Mouse (Mus musculus) embryonic facial prominence, embryonic 14.5 days (tissue): ENCODE data around the gene Slc4a4. TPM values are rescaled to one million over a fixed set of nuclear protein-coding genes. Genes with fewer than 3 reads are reported as not detected.

Source experiments
- ATAC-seq: fragments of 200-750 bp; cut with Nextera tagmentation; 2 replicates; pipeline ENCODE4 v1.8.0; 2017; ENCODE audit warnings: low read depth, moderate number of reproducible peaks, moderate TSS enrichment
- DNase-seq: peaks from one replicate; pipeline ENCODE4 v3.0.0-alpha.2; 2015; ENCODE audit warnings: low spot score
- H3K27ac ChIP-seq: fragments of 300-500 bp; sonication (generic); replicated peaks from 2 replicates; pipeline ENCODE4 v1.5.1; 2014; ENCODE audit warnings: low read depth, mild to moderate bottlenecking, low read length, moderate library complexity
- H3K27me3 ChIP-seq: fragments of 300-500 bp; sonication (generic); replicated peaks from 2 replicates; pipeline ENCODE4 v1.6.1; 2014; ENCODE audit warnings: low read length; ENCODE audit not compliant: control insufficient read depth, insufficient read depth
- H3K36me3 ChIP-seq: fragments of 300-500 bp; sonication (generic); 2 replicates; pipeline ENCODE4 v1.6.1; 2014; ENCODE audit warnings: low read length, mixed read lengths; ENCODE audit not compliant: control insufficient read depth, insufficient read depth
- H3K4me1 ChIP-seq: fragments of 300-500 bp; sonication (generic); 2 replicates; pipeline ENCODE4 v1.6.1; 2014; ENCODE audit warnings: antibody characterized with exemption, low read length; ENCODE audit not compliant: control insufficient read depth, insufficient read depth
- H3K4me2 ChIP-seq: fragments of 300-500 bp; sonication (generic); 2 replicates; pipeline ENCODE4 v1.6.1; 2014; ENCODE audit warnings: low read depth, mild to moderate bottlenecking, low read length, moderate library complexity, mixed read lengths
- H3K4me3 ChIP-seq: fragments of 300-500 bp; sonication (generic); 2 replicates; pipeline ENCODE4 v1.5.1; 2014; ENCODE audit warnings: low read depth, mild to moderate bottlenecking, low read length
- H3K9ac ChIP-seq: fragments of 300-500 bp; sonication (generic); 2 replicates; pipeline ENCODE4 v1.6.1; 2014; ENCODE audit warnings: low read depth, mild to moderate bottlenecking, low read length, moderate library complexity, mixed read lengths
- H3K9me3 ChIP-seq: fragments of 300-500 bp; sonication (generic); 2 replicates; pipeline ENCODE4 v1.6.1; 2016; ENCODE audit warnings: low read length; ENCODE audit not compliant: control insufficient read depth
- WGBS: fragments of 180-500 bp; shearing (Covaris S2); extraction: QIAGEN DNeasy Blood & Tissue Kit; methylation state at CpG from one replicate; pipeline ENCODE4 v1.1.7; 2014; 5-methylcytosine and 5-hydroxymethylcytosine counted together
- polyA plus RNA-seq: library from polyadenylated mRNA; unstranded; fragments of >200 nt; fragmentation: Nextera tagmentation; extraction: Ambion mirVana; gene quantifications from 2 replicates; pipeline ENCODE4 v1.2.1, GENCODE M21; 2014

Gene Slc4a4
- polyA plus RNA-seq, 1 experiment from 2014 or later: 4.0 TPM

GRCm38 (mm10) chr5:88972277-88972676 is 85.7 kb downstream of the Slc4a4 start:
- Histone ChIP-seq H3K27ac (no peak overlapping the region), H3K27me3 (no peaks in the 10 kb centered on the region), H3K36me3 (no peaks in the 10 kb centered on the region), H3K4me1 (peaks cover 5% of the 10 kb centered on the region; the same call in 1 of the 2 replicates), H3K4me3 (no peak overlapping the region), H3K9me3 (no peaks in the 10 kb centered on the region), H3K9ac (no peak overlapping the region), H3K4me2 (no peak overlapping the region)
- 83% methylated on average over 7 of the region's 7 CpGs for WGBS
- ATAC-seq (no peak), DNase-seq (no peak)

GRCm38 (mm10) chr5:88973130-88973529 is 86.5 kb downstream of the Slc4a4 start:
- H3K9ac ChIP-seq: no peak overlapping the region

DNA sequence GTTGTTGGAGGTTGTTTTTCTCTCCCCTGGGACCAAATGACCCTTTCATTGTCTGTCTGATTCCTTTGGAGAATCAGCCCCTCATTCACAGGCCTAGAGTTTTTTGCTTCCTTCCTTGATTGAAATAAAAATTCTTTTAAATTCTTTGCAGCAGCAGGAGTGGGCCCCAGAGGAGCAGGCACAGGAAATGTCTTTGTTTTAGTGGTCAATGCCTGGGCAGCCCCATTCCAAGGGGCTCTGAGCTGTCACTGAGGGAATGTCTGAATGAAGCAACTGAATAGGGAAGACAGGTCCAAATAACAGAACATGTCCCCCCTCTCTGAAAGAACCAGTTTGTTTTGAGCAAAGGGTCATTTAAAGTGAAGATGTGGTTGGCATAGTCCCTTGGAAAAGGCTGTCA is 89.1 kb downstream of the Slc4a4 start:
- ATAC-seq (no peak), DNase-seq (no peak)
- no peak overlapping the region for H3K4me2 ChIP-seq
- H3K9ac ChIP-seq: no peak overlapping the region
- H3K4me1 ChIP-seq: no peaks in the 10 kb centered on the region
- H3K4me3 ChIP-seq: no peak overlapping the region
- no peaks in the 10 kb centered on the region for H3K36me3 ChIP-seq
- no peaks in the 10 kb centered on the region for H3K27me3 ChIP-seq
- H3K27ac ChIP-seq: no peak overlapping the region
- no peaks in the 10 kb centered on the region for H3K9me3 ChIP-seq

More at GRCm38 (mm10) chr5:88973130-88973529, 86.5 kb downstream of the Slc4a4 start:
- ATAC-seq (no peak), DNase-seq (no peak)
- H3K4me1 ChIP-seq: peaks cover 5% of the 10 kb centered on the region; the same call in 1 of the 2 replicates
- no peaks in the 10 kb centered on the region for H3K9me3 ChIP-seq
- H3K27ac ChIP-seq: no peak overlapping the region
- 94% methylated on average over 1 of the region's 1 CpGs for WGBS
- H3K4me3 ChIP-seq: no peak overlapping the region
- no peaks in the 10 kb centered on the region for H3K36me3 ChIP-seq
- no peaks in the 10 kb centered on the region for H3K27me3 ChIP-seq
- H3K4me2 ChIP-seq: no peak overlapping the region

GRCm38 (mm10) chr5:88976428-88976827 is 89.8 kb downstream of the Slc4a4 start:
- DNase-seq: no peak
- no peaks in the 10 kb centered on the region for H3K27me3 ChIP-seq
- 60% methylated on average over 3 of the region's 3 CpGs for WGBS
- H3K4me1 ChIP-seq: no peaks in the 10 kb centered on the region
- H3K9ac ChIP-seq: no peak overlapping the region
- no peak overlapping the region for H3K4me3 ChIP-seq
- H3K4me2 ChIP-seq: no peak overlapping the region
- ATAC-seq: no peak
- H3K36me3 ChIP-seq: no peaks in the 10 kb centered on the region
- no peaks in the 10 kb centered on the region for H3K9me3 ChIP-seq
- no peak overlapping the region for H3K27ac ChIP-seq

GRCm38 (mm10) chr5:88980740-88981139 is 94.1 kb downstream of the Slc4a4 start:
- no peak for ATAC-seq
- WGBS: 91% methylated on average over 4 of the region's 4 CpGs
- Histone ChIP-seq H3K9me3 (no peaks in the 10 kb centered on the region), H3K27ac (no peak overlapping the region), H3K9ac (no peak overlapping the region), H3K4me2 (no peak overlapping the region), H3K27me3 (no peaks in the 10 kb centered on the region), H3K36me3 (no peaks in the 10 kb centered on the region), H3K4me1 (no peaks in the 10 kb centered on the region), H3K4me3 (no peak overlapping the region)
- no peak for DNase-seq

DNA sequence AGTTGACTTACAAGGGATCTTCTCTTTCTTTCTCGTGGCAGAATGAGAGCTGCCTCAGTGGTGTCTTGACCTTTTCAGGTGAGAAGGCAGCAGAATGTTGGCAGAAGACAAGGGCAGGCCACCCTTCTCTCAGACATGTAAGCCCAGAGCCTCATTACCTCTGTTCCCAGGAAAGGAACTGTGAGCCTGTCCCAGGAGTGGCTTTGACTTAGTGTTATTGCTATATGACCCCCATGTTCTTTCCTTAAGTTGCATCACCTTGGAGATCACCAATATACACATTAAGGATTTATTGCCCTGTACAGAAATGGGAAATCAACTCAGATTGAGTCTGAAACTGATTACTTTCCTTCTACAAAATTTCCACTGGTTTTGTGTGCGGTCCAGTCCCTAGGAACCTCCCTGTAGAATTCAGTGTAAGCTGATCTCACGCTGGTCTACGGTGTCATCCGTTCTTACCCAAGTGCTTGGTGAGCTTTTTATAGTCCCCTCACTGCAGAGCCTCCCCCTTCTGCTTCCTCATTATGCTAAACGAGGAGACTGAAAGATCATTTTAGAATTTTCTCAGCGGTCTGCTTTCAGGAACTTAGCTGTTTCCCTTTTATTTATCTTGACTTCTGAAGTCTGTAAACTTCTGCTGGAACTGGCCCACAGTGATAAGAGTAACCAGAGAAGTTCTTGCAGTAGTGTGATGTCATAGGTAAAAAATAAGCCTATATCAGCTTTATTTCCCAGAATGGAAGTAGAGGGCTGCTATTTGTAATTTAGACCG is 94.8 kb downstream of the Slc4a4 start:
- 53% methylated on average over 8 of the region's 8 CpGs for WGBS
- Histone ChIP-seq H3K27ac (no peak overlapping the region), H3K4me2 (no peak overlapping the region), H3K4me1 (no peaks in the 10 kb centered on the region), H3K4me3 (no peak overlapping the region), H3K9ac (no peak overlapping the region), H3K36me3 (no peaks in the 10 kb centered on the region), H3K27me3 (no peaks in the 10 kb centered on the region), H3K9me3 (no peaks in the 10 kb centered on the region)
- DNase-seq (peak; percentile 30), ATAC-seq (no peak)

- no peaks in the 10 kb centered on the region for H3K9me3 ChIP-seq
- 75% methylated on average over 3 of the region's 3 CpGs for WGBS
- DNase-seq: no peak
- no peak overlapping the region for H3K9ac ChIP-seq
- H3K36me3 ChIP-seq: no peaks in the 10 kb centered on the region
- H3K27ac ChIP-seq: no peak overlapping the region
- ATAC-seq: no peak
- no peaks in the 10 kb centered on the region for H3K4me1 ChIP-seq
- no peak overlapping the region for H3K4me3 ChIP-seq
- no peak overlapping the region for H3K4me2 ChIP-seq
- H3K27me3 ChIP-seq: no peaks in the 10 kb centered on the region
These were observed 95.6 kb downstream of the Slc4a4 start for GRCm38 (mm10) chr5:88982040-88982736.

DNA sequence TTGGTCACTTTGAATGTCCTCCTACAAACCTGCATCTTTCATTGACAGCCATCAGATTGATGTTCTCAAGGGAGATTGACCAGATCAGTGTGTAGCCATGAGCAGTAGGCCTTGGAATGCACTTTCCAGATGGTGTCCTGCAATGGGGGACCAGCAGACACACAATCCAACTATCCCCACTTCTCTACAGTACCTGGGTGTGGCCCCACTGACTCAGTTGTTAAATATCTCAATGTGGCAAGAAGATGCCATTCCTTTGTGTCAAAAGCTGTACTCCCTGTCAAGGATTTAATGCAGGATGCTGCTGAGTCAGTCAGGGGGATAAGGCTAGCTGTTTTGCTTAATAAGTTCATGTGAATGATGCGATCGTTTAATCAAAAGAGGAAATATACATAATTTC is 96.6 kb downstream of the Slc4a4 start:
- DNase-seq: no peak
- H3K4me2 ChIP-seq: no peak overlapping the region

More for the DNA sequence above, 96.6 kb downstream of the Slc4a4 start:
- H3K36me3 ChIP-seq: no peaks in the 10 kb centered on the region
- WGBS: 95% methylated on average over 2 of the region's 2 CpGs
- H3K27me3 ChIP-seq: no peaks in the 10 kb centered on the region
- H3K4me1 ChIP-seq: no peaks in the 10 kb centered on the region
- no peaks in the 10 kb centered on the region for H3K9me3 ChIP-seq
- ATAC-seq: no peak
- H3K9ac ChIP-seq: no peak overlapping the region
- no peak overlapping the region for H3K4me3 ChIP-seq
- H3K27ac ChIP-seq: no peak overlapping the region
